Mouse (Mus musculus): ENCODE data around the gene Rcan2.

The Rcan2 gene

GRCm38 (mm10) chr17:43931731-43932130, 130.6 kb downstream of the Rcan2 start:
- DNase-seq = no peak

GRCm38 (mm10) chr17:43934056-43934455, 132.9 kb downstream of the Rcan2 start:
- no peak for DNase-seq

- DNase-seq = peak; percentile 41
These were observed 151.1 kb downstream of the Rcan2 start for GRCm38 (mm10) chr17:43952219-43952618.

GRCm38 (mm10) chr17:43952661-43953534, 151.7 kb downstream of the Rcan2 start:
- peak; percentile 45 for DNase-seq

GRCm38 (mm10) chr17:43953535-43953918, 152.4 kb downstream of the Rcan2 start:
- no peak for DNase-seq

GRCm38 (mm10) chr17:43959797-43960196, 158.6 kb downstream of the Rcan2 start:
- no peak for DNase-seq

GRCm38 (mm10) chr17:43969943-43970342, 168.8 kb downstream of the Rcan2 start:
- DNase-seq = no peak

- no peak for DNase-seq
These were observed 176.4 kb downstream of the Rcan2 start for GRCm38 (mm10) chr17:43977572-43977971.

- peak; percentile 16 for DNase-seq
These were observed 178.8 kb downstream of the Rcan2 start for GRCm38 (mm10) chr17:43979925-43980324.

- no peak for DNase-seq
These were observed 181.4 kb downstream of the Rcan2 start for GRCm38 (mm10) chr17:43982505-43982904.

GRCm38 (mm10) chr17:43989334-43989945, 188.3 kb downstream of the Rcan2 start:
- DNase-seq = no peak

- no peak for DNase-seq
These were observed 189.8 kb downstream of the Rcan2 start for GRCm38 (mm10) chr17:43990957-43991383.

GRCm38 (mm10) chr17:43994080-43994479, 192.9 kb downstream of the Rcan2 start:
- DNase-seq = no peak

GRCm38 (mm10) chr17:43997514-43997913, 196.4 kb downstream of the Rcan2 start:
- DNase-seq = no peak

GRCm38 (mm10) chr17:43998095-43998494, 196.9 kb downstream of the Rcan2 start:
- DNase-seq = no peak

- DNase-seq = no peak
These were observed 203.2 kb downstream of the Rcan2 start for GRCm38 (mm10) chr17:44004401-44004800.

GRCm38 (mm10) chr17:44007411-44007810, 206.3 kb downstream of the Rcan2 start:
- no peak for DNase-seq

GRCm38 (mm10) chr17:44011917-44012316, 210.8 kb downstream of the Rcan2 start:
- no peak for DNase-seq

GRCm38 (mm10) chr17:44013756-44014510, 212.8 kb downstream of the Rcan2 start:
- DNase-seq = no peak

- no peak for DNase-seq
These were observed 215.2 kb downstream of the Rcan2 start for GRCm38 (mm10) chr17:44016314-44016713.

GRCm38 (mm10) chr17:44020707-44021220, 219.6 kb downstream of the Rcan2 start:
- DNase-seq = peak; percentile 14

GRCm38 (mm10) chr17:44023842-44024241, 222.7 kb downstream of the Rcan2 start:
- DNase-seq = no peak

GRCm38 (mm10) chr17:44025011-44025410, 223.9 kb downstream of the Rcan2 start:
- no peak for DNase-seq
